Mouse (Mus musculus) Muller cell, postnatal 12 days (primary cell): Measurements from ENCODE around the gene Zfp984.
A peak's percentile ranks its signal among the peaks of the same experiment; 100 is the strongest.
"Not testable (repeated sequence)": the region's sequence is repeated elsewhere in the genome, so short reads cannot be mapped to it uniquely, and the experiment has no call there.

Experiments used
- DNase-seq: peaks from one replicate; pipeline ENCODE4 v3.0.0-alpha.2; 2015; ENCODE audit errors: inconsistent ontology term

Zfp984 gene

DNA sequence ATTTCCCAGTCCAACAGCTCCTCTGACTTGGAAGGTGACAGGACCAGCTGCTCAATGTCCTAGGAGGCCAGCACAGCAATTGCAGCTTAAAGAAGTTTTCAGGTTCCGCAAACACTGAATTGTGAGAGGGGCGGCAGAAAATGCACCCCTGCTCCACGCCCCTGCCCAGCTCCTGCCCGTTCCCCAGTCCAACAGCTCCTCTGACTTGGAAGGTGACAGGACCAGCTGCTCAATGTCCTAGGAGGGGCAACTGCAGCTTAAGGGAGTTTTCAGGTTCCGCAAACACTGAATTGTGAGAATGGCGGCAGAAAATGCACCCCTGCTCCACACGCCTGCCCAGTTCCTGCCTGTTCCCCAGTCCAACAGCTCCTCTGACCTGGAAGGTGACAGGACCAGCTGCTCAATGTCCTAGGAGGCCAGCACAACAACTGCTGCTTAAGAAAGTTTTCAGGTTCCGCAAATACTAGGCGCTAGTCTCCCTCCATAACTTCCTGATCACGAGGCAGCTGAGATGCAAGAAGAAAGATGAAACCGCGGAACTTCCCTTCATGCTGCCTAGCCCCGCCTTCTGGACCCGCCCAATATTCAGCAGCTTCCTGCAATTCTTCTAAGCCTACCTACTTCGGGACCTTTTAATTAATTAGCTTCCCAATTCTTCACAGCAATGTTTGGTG, at the start of gene Zfp984:
TSS of gene Zfp984 (minus strand) at position 497 of the 674 bp plus-strand sequence.
- peak; percentile 59 for DNase-seq

DNA sequence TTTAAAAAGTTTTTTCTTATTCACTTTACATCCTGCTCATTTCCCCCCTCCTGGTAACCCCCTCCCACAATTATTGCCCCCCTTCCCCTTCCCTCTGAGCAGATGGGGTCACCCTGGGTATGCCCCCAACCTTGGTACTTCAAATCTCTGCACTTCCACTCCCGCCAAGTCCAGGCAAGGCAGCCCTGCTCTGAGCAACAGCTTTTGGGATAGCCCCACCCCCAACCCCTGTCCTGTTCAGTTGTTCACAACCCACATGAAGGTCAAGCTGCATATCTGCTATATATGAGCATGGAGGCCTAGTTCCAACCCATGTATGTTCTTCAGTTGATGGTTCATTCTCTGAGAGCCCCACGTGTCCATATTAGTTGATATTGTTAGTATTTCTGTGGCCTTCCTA, 41.2 kb upstream of the Zfp984 start:
- no peak for DNase-seq

DNA sequence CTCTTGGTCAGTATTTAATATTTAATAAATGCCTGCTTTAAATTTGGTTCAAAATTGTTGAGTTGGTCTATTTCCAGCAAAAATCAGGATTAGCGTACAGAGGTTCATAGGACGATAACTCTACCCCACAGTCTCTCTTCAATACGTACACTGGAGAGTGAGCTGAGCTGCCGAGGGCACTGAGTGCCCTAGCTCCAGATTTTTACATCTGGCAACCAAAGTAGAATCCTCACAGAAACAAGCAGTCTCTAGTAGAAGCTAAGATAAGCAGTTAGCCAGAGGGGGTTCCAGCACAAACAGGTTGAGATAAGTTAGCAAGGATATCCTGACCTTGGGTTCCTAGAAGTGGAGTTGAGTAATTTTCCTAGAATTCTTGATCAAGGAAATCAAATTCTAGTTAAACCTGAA, 39.0 kb upstream of the Zfp984 start:
- no peak for DNase-seq

DNA sequence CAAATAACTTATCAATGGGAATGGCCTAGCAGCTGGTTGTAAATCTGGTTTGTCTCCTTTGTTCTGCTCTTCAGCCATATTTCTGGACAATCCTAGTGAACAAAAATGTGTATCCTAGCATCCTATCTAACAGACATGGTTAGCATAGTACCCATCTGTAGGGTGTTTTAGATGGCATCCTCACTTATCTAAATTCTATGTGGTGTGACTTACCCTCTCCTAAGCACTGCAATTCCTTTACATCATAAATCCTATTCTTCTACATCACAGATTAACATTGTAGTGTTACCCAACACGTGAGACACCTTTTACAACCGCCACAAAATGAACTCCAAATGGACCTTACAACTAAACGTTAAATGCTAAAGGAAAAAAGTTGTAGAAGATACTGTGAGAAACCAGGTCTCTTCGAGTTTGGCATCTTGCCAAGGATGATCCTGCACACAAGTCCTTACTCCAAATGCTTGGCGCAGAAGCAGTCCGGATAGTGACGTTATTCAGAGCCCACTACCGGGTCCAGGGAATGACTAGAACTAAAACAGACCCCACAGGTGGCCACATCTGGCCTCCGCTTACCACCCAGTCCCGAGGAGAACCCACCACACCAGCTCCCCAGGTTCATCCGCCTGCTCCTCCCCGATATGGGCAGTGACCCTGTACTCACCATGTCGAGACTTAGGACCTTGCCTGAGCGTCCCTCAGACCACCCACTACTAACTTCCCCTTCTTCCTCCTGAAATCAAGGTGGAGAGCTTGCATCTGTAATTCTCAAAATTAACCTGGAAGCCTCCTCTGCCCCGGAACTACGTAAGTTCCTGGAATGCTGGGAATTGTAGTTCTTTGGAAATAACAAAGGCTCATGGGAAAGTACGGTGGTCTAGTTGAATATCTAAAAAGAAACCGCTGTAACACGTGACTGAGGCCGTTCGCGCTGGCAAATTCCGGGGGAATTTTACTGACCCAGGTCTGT, 38.3 kb upstream of the Zfp984 start, which contains the start of gene Zfp933:
TSS of gene Zfp933 (minus strand) at position 753 of the 970 bp plus-strand sequence.
- DNase-seq: peak; percentile 79

DNA sequence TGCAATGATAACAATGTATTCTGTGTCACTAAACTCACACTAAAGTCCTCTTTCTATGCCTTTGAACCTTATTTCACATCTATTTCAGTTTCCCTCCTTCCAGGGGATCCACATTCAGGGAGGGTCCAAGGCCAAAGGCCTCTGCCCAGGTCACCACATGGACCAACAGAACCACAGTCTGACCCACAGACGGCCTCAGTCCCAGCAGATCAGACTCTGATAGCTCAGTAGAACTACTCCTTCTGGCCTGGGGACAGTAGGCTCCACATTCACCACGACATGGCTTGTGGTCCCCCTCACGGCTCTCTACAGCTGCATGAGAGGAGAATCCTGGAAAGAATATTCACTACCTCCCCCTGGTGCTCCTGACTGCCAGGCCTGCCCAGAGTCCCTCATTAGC, 33.3 kb upstream of the Zfp984 start:
- no peak for DNase-seq

DNA sequence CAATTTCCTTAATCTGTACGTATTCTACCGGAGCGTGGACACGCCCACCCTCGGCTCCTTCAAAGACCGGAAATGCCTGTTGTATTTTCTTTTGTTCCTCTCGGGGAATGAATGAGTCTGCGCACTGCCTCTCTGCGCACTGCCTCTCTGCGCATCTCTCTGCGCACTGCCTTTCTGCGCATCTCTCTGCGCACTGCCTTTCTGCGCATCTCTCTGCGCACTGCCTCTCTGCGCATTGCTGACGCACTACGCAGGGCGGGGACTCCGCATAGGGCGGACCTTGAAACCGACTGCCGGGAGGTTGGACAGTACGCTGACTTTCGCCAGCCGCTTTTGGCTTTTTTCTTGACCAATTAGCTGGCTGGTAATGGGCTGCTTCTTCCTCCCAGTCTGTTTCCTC, 29.7 kb upstream of the Zfp984 start:
- not testable (repeated sequence) for DNase-seq

DNA sequence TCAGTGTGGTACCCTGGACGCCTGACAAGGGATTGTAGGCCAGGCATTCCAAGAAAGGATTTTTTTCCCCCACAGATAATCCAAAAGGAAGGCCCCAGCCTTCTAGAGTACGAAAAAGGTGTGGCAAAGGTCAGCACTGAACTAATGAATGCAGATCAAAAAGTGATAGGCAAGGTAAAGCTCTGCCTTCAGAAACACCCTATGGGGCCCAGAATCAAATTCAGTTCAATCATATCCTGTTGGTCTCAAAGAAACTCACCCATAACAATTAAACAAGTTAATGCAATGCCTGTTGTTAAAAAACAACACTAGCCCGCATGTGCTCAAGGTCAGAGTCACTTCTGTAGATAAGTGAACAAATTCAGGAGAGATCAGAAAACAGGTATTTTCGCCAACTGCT, 14.8 kb upstream of the Zfp984 start:
- DNase-seq: no peak

DNA sequence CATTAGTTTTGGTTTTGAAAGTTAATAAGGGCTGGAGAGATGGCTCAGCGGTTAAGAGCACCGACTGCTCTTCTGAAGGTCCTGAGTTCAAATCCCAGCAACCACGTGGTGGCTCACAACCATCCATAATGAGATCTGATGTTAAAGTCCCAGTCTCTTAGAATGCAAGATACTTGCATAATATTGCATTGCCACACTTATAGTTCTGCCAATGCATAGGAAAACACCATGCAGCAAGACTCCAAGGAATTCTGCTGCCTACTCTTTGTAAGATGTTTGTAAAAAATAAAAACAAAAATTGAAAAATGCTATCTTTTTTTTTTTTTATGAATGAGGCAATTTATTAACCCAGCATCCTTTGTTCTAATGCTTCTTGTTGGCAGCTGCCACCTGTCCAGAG, 11.8 kb upstream of the Zfp984 start:
- DNase-seq: not testable (repeated sequence)

DNA sequence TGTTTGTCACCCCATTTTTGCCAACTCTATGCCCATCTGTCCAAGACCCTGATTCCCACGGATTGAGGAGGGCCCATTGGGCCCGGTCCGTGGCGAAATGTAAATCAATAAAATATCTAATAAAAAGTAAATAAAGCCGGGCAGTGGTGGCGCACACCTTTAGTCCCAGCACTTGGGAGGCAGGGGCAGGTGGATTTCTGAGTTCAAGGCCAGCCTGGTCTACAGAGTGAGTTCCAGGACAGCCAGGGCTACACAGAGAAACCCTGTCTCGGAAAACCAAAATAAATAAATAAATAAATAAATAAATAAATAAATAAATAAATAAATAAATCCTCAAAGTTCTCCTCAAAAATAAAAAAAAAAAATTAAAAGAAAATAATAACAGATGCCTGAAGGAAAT, 10.1 kb upstream of the Zfp984 start:
- not testable (repeated sequence) for DNase-seq

DNA sequence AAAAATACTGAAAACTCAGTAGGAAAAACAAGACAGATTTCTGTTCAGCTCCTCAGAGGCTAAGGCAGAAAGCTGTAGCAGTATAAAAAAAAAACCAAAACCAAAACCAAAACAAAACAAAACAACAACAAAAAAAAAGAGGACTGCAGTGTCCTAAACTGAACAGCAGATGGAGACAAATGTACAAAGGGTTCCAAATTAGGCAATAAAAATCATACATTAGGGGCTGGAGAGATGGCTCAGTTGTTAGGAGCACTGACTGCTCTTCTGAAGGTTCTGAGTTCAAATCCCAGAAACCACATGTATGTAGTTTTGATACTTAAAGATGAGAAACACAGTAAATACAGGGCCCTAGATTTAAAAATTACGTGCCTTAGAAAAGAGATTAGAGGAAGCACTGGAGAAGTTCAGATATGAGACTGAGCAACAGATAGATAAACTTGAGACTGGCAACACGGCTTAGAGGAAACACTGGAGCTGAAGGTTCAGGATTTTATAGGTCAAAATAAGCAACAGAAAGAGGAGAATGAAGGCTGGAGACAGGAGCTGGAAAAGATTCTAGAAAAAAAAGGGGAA, 5.1 kb upstream of the Zfp984 start:
- DNase-seq: peak; percentile 39

DNA sequence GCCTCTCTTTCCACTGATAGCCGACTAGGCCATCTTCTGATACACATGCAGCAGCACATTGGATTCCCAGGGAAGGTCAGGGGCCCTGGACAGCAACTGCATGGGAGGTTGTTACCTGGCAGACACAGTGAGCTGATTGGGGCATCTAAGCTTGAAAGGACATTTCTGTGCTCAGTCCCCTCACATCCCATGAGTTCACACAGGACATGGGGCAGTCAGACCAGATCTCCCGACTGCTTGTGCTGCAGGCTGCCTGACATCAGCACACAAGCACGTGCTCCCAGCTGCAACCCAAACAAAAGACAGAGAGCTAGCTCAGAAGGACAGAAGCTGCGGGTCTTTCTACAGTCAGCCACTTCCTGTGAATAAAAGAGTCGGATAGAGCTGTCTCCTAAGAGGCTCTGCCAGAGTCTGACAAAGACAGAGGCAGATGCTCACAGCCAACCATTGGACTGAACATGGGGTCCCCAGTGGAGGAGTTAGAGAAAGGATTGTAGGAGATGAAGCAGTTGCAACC, 3.7 kb upstream of the Zfp984 start:
- DNase-seq: no peak

DNA sequence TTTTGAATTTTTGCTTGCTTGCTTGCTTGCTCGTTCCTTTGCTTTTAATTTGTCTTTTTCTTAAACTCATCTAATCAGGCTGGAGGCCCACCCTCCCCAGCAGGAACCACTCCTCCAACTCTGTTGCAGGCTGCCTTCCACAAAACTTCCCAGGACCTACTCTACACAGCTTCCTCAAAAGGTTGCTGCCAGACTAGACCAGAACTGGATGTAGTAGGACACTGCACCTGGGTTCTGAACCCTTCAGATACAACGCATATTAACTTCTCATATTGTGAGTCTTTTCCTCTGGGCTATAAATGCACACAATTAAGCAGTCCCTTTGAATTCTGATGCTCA, 347 bp upstream of the Zfp984 start:
- not testable (repeated sequence) for DNase-seq

DNA sequence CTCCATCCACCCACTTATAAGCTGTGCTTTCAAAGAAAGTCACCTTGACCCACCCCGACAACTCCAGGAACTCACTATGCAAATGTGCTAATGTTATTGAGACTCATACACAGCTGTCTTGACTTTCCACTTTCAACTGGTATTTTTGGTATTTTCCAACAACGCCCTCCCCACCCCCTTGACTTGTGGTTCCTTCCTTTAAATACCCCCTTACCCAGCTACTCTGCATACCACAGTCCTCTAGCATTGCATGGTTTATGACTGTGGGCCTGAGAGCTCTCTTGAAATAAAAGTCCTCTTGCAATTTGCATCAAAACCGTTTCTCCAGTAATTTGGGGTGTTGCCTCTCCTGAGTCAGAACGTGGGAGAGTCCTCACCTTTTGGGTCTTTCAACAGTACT, 1.1 kb downstream of the Zfp984 start:
- DNase-seq: not testable (repeated sequence)

DNA sequence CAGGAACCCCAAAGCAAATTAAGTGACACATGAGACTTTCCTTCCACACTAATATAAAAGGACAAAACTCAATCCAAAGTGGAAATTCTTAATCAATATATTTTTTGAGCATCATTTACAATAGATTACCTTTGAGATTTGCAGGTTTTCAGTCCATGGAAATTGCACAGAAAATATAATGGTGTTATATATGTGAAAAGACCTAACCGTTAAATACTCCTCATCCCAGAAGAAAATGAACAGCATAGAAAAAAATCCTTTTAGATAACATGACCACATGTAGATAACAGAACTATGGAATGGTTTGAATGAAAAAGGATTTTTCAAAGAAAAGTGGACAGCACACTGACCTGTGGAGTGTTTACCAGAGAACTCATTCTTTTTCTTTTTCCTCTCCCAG, 14.3 kb downstream of the Zfp984 start:
- not testable (repeated sequence) for DNase-seq

DNA sequence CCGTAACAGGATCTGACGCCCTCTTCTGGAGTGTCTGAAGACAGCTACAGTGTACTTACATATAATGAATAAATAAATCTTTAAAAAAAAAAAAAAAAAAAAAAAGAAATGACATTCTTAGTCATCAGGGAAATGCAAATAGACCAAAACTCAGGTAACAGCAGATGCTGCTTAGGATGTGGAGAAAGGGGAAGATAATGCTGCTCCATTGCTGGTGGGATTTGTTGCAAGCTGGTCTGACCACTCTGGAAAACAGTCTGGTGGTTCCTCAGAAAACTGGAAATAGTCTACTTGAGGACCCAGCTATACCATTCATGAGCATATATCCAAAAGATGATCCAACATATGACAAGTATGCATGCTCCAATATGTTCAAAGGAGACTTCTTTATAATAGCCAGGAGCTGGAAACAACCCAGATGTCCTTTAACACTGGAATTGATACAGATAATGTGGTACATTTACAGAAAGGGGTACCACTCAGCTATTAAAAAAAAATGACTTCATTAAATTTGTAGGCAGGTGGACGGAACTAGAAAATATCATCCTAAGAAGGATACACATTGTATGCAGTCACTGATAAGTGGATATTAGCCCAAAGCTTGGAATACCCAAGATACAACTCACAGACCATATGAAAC, 15.4 kb downstream of the Zfp984 start:
- not testable (repeated sequence) for DNase-seq

DNA sequence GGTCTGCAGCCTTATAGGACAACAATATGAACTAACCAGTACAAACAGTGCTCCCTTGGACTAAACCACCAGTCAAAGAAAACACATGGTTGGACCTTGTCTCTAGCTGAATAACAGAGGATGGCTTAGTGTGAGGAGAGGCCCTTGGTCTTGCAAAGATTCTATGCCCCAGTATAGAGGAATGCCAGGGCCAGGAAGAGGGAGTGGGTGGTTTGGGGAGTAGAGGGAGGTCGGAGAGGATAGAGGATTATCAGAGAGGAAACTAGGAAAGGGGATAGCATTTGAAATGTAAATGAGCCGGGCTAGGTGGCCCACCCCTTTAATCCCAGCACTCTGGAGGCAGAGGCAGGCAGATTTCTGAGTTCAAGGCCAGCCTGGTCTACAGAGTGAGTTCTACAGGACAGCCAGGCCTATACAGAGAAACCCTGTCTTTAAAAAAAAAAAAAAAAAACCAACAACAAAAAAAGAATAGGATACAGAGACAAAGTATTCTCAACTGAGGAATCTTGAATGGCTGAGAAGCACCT, 16.1 kb downstream of the Zfp984 start:
- not testable (repeated sequence) for DNase-seq

DNA sequence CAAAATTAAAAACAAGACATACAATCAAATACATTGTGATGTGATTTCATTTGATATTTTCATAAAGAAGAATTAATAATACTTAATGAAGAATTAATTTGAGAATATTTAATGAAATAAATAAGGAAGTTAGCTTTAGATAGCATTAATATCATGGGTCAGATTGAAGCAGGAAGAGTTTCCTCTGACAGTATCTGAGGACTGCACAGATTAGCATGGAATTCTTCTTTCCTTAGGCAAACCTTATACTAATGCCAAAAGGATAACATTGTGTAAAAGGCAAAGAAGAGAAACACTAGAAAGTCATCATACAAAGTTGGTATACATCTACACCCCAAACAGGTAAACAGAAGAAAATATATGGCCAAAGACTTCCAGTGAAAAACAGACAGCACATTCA, 17.9 kb downstream of the Zfp984 start:
- DNase-seq: not testable (repeated sequence)

DNA sequence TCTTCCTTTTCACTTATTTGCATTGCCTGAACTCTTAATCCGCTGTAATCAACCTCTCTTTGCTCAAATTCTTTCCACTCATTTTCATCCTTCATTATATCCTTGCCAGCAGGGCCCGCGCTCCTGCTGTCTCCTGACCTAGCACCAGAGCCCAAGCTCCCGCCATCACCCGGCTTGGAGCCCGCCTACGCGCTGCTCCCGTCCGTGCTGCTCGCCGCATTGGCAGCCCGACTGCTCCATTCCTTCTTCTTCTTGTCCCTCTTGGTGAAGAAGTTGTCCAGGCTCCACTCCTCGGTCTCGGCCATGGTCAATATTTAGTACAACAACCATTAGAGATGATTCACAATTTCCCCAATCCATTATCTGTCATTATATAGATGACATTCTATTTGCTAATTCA, 63.3 kb downstream of the Zfp984 start:
- DNase-seq: not testable (repeated sequence)

DNA sequence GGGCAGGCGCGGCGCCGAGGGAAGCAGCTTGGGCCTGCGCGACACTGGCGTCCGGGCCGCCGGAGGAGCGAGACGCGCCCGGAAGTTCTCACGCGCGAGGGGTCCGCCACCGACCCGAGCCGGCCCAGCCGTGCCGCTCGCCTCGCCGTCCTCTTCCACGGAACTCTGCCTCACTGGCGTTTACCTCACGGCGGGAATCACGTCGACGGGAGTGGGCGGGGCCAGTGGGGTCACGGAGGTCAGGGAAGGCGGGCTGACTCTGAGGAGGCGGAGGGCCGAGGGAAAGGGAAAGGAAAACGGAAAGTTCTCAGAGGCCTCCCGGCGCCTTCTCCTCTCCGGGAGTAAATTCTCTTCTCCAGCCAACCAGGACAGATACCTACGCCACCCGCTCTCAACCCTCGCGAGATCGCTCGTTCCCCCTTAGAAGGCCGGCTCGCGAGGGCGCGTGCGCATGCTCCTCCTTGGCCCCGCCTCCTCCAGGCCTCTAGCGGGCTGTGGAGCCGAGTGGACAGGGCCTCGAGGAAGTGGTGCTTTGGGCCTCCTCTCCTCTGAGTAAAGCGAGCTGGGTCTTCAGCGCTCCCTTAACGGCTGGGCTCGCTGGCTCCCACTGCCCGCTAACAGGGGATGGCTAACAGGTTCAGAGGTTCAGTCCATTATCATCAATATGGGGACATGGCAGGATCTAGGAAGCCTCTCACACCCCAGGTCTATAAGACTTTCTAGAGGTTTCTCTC, 70.8 kb downstream of the Zfp984 start:
- peak; percentile 35 for DNase-seq
